Mouse (Mus musculus) C2C12 (cell line): ENCODE results near the gene Smg6.

ENCODE experiments used
- CTCF ChIP-seq: IDR thresholded peaks from one replicate; pipeline ENCODE4 v1.5.1; 2011; ENCODE audit not compliant: control insufficient read depth, insufficient read depth, insufficient read length
- MYOG ChIP-seq: IDR thresholded peaks from one replicate; pipeline ENCODE4 v1.6.1; 2011; ENCODE audit not compliant: control insufficient read depth, insufficient read length; ENCODE audit errors: extremely low read depth
- USF1 ChIP-seq: IDR thresholded peaks from one replicate; pipeline ENCODE4 v1.6.1; 2011; ENCODE audit warnings: low read depth, mild to moderate bottlenecking, control low read depth, moderate library complexity

DNA sequence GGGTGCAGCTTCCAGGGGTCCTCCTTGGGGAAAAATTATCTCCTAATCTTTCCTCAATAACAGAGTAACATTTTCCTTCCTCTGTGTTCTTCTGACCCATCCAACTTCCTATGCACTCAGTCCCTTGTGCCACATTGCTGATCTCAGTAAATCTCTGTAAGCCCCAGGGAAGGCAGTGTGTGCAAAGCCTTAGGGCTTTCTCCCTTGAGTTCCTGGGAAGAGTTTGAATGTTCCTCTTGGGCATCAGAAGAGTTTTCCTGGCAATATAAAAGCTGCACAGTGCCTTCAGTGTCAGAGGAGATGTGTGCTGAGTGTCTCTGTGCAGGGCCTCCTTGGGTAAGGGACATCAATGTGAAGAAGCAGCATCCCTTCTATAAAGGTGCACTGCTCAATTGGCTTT lies 56.6 kb downstream of the Smg6 start:
- TF ChIP-seq CTCF = no peak
- TF ChIP-seq USF1 = no peak
- TF ChIP-seq MYOG = no peak
